Mouse (Mus musculus) induced T-regulatory cell, adult 2 months (primary cell): ENCODE results near the gene Dapk3.
"Not testable (repeated sequence)": the region's sequence is repeated elsewhere in the genome, so short reads cannot be mapped to it uniquely, and the experiment has no call there.

Experiments used
- DNase-seq: peaks from one replicate; pipeline ENCODE4 v3.0.0-alpha.2; 2012; ENCODE audit warnings: low read depth

The Dapk3 gene

GRCm38 (mm10) chr10:81200605-81201287, 17.9 kb downstream of the Dapk3 start:
- DNase-seq = no peak

- no peak for DNase-seq
These were observed 19.3 kb downstream of the Dapk3 start, which contains the start of gene Nmrk2 for GRCm38 (mm10) chr10:81201807-81202758. Nmrk2 (minus strand) TSS chr10:81202051.

GRCm38 (mm10) chr10:81202978-81203720, 20.3 kb downstream of the Dapk3 start:
- DNase-seq = peak; percentile 52

GRCm38 (mm10) chr10:81204137-81204536, 21.3 kb downstream of the Dapk3 start:
- no peak for DNase-seq

GRCm38 (mm10) chr10:81210154-81210553, 27.3 kb downstream of the Dapk3 start:
- no peak for DNase-seq

GRCm38 (mm10) chr10:81216260-81216659, 33.5 kb downstream of the Dapk3 start:
- DNase-seq = no peak

GRCm38 (mm10) chr10:81216810-81217209, 34.0 kb downstream of the Dapk3 start:
- no peak for DNase-seq

- DNase-seq = peak; percentile 76
These were observed 34.5 kb downstream of the Dapk3 start for GRCm38 (mm10) chr10:81217267-81217666.

- DNase-seq = peak; percentile 90
These were observed 35.2 kb downstream of the Dapk3 start for GRCm38 (mm10) chr10:81217964-81218363.

GRCm38 (mm10) chr10:81221402-81222015, 38.7 kb downstream of the Dapk3 start:
- DNase-seq = peak; percentile 45

GRCm38 (mm10) chr10:81223731-81224130, 40.9 kb downstream of the Dapk3 start:
- DNase-seq = not testable (repeated sequence)

- peak; percentile 71 for DNase-seq
These were observed 47.1 kb downstream of the Dapk3 start for GRCm38 (mm10) chr10:81229735-81230437.

GRCm38 (mm10) chr10:81230438-81231332, 47.9 kb downstream of the Dapk3 start, which contains the start of gene Atcay:
Atcay (minus strand) TSS chr10:81230833.
- peak; percentile 82 for DNase-seq

GRCm38 (mm10) chr10:81231436-81231835, 48.6 kb downstream of the Dapk3 start:
- no peak for DNase-seq

- peak; percentile 98 for DNase-seq
These were observed 49.9 kb downstream of the Dapk3 start, which contains the start of gene Zfr2 for GRCm38 (mm10) chr10:81232580-81233225. Zfr2 (plus strand) TSS chr10:81233155.

GRCm38 (mm10) chr10:81233226-81233585, 50.4 kb downstream of the Dapk3 start:
- DNase-seq = no peak

GRCm38 (mm10) chr10:81234206-81234605, 51.4 kb downstream of the Dapk3 start:
- peak; percentile 16 for DNase-seq

GRCm38 (mm10) chr10:81236471-81237268, 53.9 kb downstream of the Dapk3 start:
- no peak for DNase-seq

- no peak for DNase-seq
These were observed 55.8 kb downstream of the Dapk3 start for GRCm38 (mm10) chr10:81238618-81239017.
